Mouse (Mus musculus) effector memory CD4-positive, alpha-beta T cell, adult 5 months (primary cell): ENCODE results near the gene Tfb1m. TPM values are rescaled to one million over a fixed set of nuclear protein-coding genes. Genes with fewer than 3 reads are reported as not detected.

Experiments
- polyA plus RNA-seq: library from polyadenylated mRNA; unstranded; fragments of 100-300 nt; shearing (Covaris generic); gene quantifications from one replicate; pipeline ENCODE4 v1.2.1, GENCODE M21; 2017

Tfb1m gene
- 7.6 TPM for polyA plus RNA-seq

GRCm38 (mm10) chr17:3557331-3558311 lies at the start of gene Tfb1m:
Gene Tfb1m, minus strand, starts transcription at chr17:3557781.

GRCm38 (mm10) chr17:3532254-3532653 lies 25.3 kb downstream of the Tfb1m start, which contains the start of gene Cldn20:
Gene Cldn20, plus strand, starts transcription at chr17:3532554.

Other genes starting within 250 kb of the Tfb1m start
- 0.54 TPM for gene Tiam2, start 231.2 kb downstream of the Tfb1m start, polyA plus RNA-seq
- gene Cldn20, start 25.2 kb downstream of the Tfb1m start, polyA plus RNA-seq = not detected
- gene Nox3, start 138.5 kb upstream of the Tfb1m start, polyA plus RNA-seq = not detected